Comparison of ENCODE assay signal across 19 mouse cellular contexts in genomic region chr5:24894814-24895213, GRCm38 (mm10). TPM values are rescaled to one million over a fixed set of nuclear protein-coding genes. Genes with fewer than 3 reads are reported as not detected.
A peak's percentile ranks its signal among the peaks of the same experiment; 100 is the strongest.
DNase-seq lines count a peak whose midpoint lies in the region; ATAC-seq lines count a peak whose summit lies in the region.
"Had no signal": no experiment of that assay in that cellular context is flagged by ENCODE, and none has a peak within 500 bp of the region (broad histone marks: within the 10 kb centered on the region; RNA-seq: fewer than 3 reads in every experiment).

No protein-coding gene starts in this region.

- WGBS in heart, embryonic 15.5 days, result 34% methylated on average over 1 of the region's 1 CpGs

- no peak overlapping the region for H3K4me2 ChIP-seq in heart, embryonic 15.5 days
- H3K4me2 ChIP-seq: forebrain, embryonic 15.5 days; hindbrain, embryonic 12.5 days; kidney, embryonic 15.5 days; liver, embryonic 12.5 days; lung, embryonic 14.5 days had no signal

- H3K4me3 ChIP-seq in heart, embryonic 15.5 days, result no peak overlapping the region
- H3K4me3 ChIP-seq: forebrain, embryonic 15.5 days; hindbrain, embryonic 12.5 days; kidney, embryonic 15.5 days; limb, embryonic 10.5 days; liver, embryonic 12.5 days; midbrain, embryonic 10.5 days had no signal

- no peak for DNase-seq in heart, postnatal 4 days
- DNase-seq in CD4-positive helper T cell, adult 2 months (ENCODE audit: low read depth, low spot score), result peak; percentile 24
- DNase-seq in T-cell, adult 2 months (ENCODE audit: low spot score), result peak; percentile 10
- no peak for DNase-seq in right cerebral cortex, postnatal 36 days (ENCODE audit: low spot score in 2 of 2)
- no peak for DNase-seq in cerebellum, postnatal 10 days
- DNase-seq: adrenal gland, adult 2 months; B cell, adult 2 months; cerebellum, postnatal 14 days; lung, embryonic 14.5 days; right cerebral cortex, postnatal 25 days had no signal

- 0 out of 2 replicates have a peak overlapping the region, but pooled peaks have one; percentile 15 for H3K27ac ChIP-seq in heart, embryonic 15.5 days
- H3K27ac ChIP-seq: forebrain, embryonic 15.5 days; hindbrain, embryonic 12.5 days; kidney, embryonic 15.5 days; limb, embryonic 10.5 days; liver, embryonic 12.5 days; midbrain, embryonic 10.5 days had no signal

- no peaks in the 10 kb centered on the region for H3K36me3 ChIP-seq in heart, embryonic 15.5 days
- H3K36me3 ChIP-seq: forebrain, embryonic 15.5 days; hindbrain, embryonic 12.5 days; kidney, embryonic 15.5 days; limb, embryonic 10.5 days; liver, embryonic 12.5 days; midbrain, embryonic 10.5 days had no signal

- peaks cover 39% of the 10 kb centered on the region for H3K4me1 ChIP-seq in heart, embryonic 15.5 days (replicated peaks)
- H3K4me1 ChIP-seq: forebrain, embryonic 15.5 days; midbrain, embryonic 10.5 days had no signal

- no peak for ATAC-seq in heart, embryonic 15.5 days (replicated peaks; ENCODE audit: insufficient number of reproducible peaks, insufficient read depth, low FRiP score, low read depth)
- peak; percentile 55 for ATAC-seq in megakaryocyte progenitor cell, adult 5-6 weeks (replicated peaks; ENCODE audit: poor library complexity)
- ATAC-seq: forebrain, embryonic 15.5 days; intestine, embryonic 16.5 days; liver, embryonic 12.5 days had no signal

- H3K27me3 ChIP-seq in heart, embryonic 15.5 days, result no peaks in the 10 kb centered on the region
- H3K27me3 ChIP-seq: forebrain, embryonic 15.5 days; hindbrain, embryonic 12.5 days; kidney, embryonic 15.5 days; liver, embryonic 12.5 days had no signal

- H3K9ac ChIP-seq in heart, embryonic 15.5 days, result no peak overlapping the region
- H3K9ac ChIP-seq: forebrain, embryonic 15.5 days; hindbrain, embryonic 12.5 days; kidney, embryonic 15.5 days; liver, embryonic 12.5 days; lung, embryonic 14.5 days had no signal

- H3K9me3 ChIP-seq in heart, embryonic 15.5 days (replicated peaks), result no peaks in the 10 kb centered on the region
- H3K9me3 ChIP-seq: forebrain, embryonic 15.5 days; hindbrain, embryonic 12.5 days; kidney, embryonic 15.5 days; limb, embryonic 10.5 days; liver, embryonic 12.5 days; midbrain, embryonic 10.5 days had no signal

RNA-seq across cellular contexts. Expression of gene Rheb, which starts 52.4 kb away (rescaled TPM):
- polyA plus RNA-seq in heart, embryonic 15.5 days (2015; fragmentation: Nextera tagmentation; extraction: Ambion mirVana), result 211 and 262 TPM in 2 replicates
- 100 to 1,000 TPM in 1 of 2 experiments, 10 to 100 TPM in 1; 99.3 to 100 TPM for total RNA-seq in heart, postnatal 4 days (2021)
- 102 and 112 TPM in 2 replicates for total RNA-seq in megakaryocyte progenitor cell, adult 5-6 weeks (2015)
- total RNA-seq in megakaryocyte progenitor cell, adult 5-6 weeks (2017), result 45.9 and 46.0 TPM in 2 replicates

Comparison
In these comparisons a context has a peak if more than half of its experiments do, and no peak if none do; other contexts are left out.
1. DNase-seq: peak in CD4-positive helper T cell, adult 2 months (single experiment) and T-cell, adult 2 months (single experiment); none in heart, postnatal 4 days (single experiment), right cerebral cortex, postnatal 36 days (0 of 2) and cerebellum, postnatal 10 days (0 of 2).